10 mouse cellular contexts compared by ENCODE assay signal in the genomic region with DNA sequence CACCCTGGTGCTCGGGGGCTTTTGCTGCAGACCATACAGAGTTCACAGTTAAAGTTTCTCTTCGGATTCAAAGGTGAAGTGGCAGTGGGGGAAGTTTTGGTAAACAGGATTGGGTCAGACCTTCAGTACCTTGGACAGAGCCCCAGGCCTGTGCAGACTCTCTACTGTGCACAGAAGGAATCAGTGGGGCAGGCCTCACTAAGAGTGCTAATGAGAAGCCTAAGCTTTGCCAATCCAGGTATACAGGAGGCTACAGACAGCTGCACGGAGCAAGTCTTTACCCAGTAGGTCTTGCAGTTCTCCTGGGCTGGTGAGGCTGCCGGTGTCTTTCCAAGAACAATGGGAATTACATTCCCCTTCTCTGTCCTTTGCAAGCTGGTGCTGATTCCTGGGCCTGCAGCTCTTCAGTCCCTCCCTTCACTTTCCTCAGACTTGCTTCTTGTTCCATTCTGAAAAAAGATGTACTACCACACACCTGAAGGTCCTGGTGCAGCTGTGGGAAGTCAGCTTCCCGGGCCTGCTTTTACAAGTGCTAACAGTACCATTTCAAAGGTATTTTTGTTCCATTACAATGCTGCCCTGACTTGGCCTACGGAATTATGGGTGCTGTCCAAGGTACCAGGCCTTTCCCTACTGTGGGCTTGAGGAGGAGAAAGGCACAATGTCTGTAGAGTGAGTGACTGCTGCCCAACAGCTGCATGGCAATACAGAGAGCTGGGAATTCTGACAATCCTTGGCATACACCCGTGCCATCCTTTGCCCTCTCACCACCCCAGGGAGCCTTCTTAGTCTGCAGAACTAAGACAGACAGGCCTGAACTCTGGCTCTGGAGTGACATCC.
A peak's percentile ranks its signal among the peaks of the same experiment; 100 is the strongest.
DNase-seq lines count a peak whose midpoint lies in the region; ATAC-seq lines count a peak whose summit lies in the region.
"Had no signal": no experiment of that assay in that cellular context is flagged by ENCODE, and none has a peak within 500 bp of the region (broad histone marks: within the 10 kb centered on the region; RNA-seq: fewer than 3 reads in every experiment).

No protein-coding gene starts in this region.

- H3K4me1 ChIP-seq in lung, embryonic 16.5 days (replicated peaks; ENCODE audit: control insufficient read depth, insufficient read depth, low read length), result no peaks in the 10 kb centered on the region

- H3K4me3 ChIP-seq in lung, embryonic 16.5 days (ENCODE audit: low read length), result no peak overlapping the region

- H3K9ac ChIP-seq in lung, embryonic 16.5 days (ENCODE audit: low read length), result no peak overlapping the region

- no peaks in the 10 kb centered on the region for H3K9me3 ChIP-seq in lung, embryonic 16.5 days (ENCODE audit: control insufficient read depth, low read length)

- H3K27me3 ChIP-seq in lung, embryonic 16.5 days (ENCODE audit: control insufficient read depth, insufficient read depth, low read depth, low read length), result no peaks in the 10 kb centered on the region

- H3K36me3 ChIP-seq in lung, embryonic 16.5 days (ENCODE audit: control insufficient read depth, insufficient read depth, low read length), result no peaks in the 10 kb centered on the region

- WGBS in lung, embryonic 16.5 days, result 37% methylated on average over 7 of the region's 7 CpGs

- DNase-seq in adrenal gland, postnatal 10 days, result peak; percentile 58
- no peak for DNase-seq in adrenal gland, adult 2 months
- no peak for DNase-seq in lung, postnatal 36 days
- peak; percentile 14 for DNase-seq in c-Kit-positive CD71-positive TER-119-negative erythroid progenitor cells, embryonic 14.5 days (ENCODE audit: low read depth)
- DNase-seq in left cerebral cortex, postnatal 25 days (ENCODE audit: low spot score in 2 of 2), result no peak
- DNase-seq: right cerebral cortex, postnatal 4 days had no signal

- intact Hi-C loops in left cerebral cortex, postnatal 25 days (cut with DNase I), result no loop called here

- no peak overlapping the region for H3K27ac ChIP-seq in lung, embryonic 16.5 days (ENCODE audit: low read length)

- peak; percentile 51; the same call in 1 of the 2 replicates for ATAC-seq in lung, embryonic 16.5 days (ENCODE audit: low read depth)
- peak; percentile 46; the same call in 1 of the 2 replicates for ATAC-seq in megakaryocyte progenitor cell, adult 5-6 weeks (replicated peaks; ENCODE audit: poor library complexity)
- ATAC-seq in cerebellum, adult (ENCODE audit: insufficient number of reproducible peaks, low FRiP score, low TSS enrichment), result no peak
- ATAC-seq: hindbrain, embryonic 16.5 days had no signal

- H3K4me2 ChIP-seq in lung, embryonic 16.5 days (ENCODE audit: low read depth, low read length), result no peak overlapping the region

Comparison
In these comparisons a context has a peak if more than half of its experiments do, and no peak if none do; other contexts are left out.
1. DNase-seq: peak in adrenal gland, postnatal 10 days (single experiment) and c-Kit-positive CD71-positive TER-119-negative erythroid progenitor cells, embryonic 14.5 days (single experiment); none in adrenal gland, adult 2 months (single experiment), lung, postnatal 36 days (single experiment) and left cerebral cortex, postnatal 25 days (0 of 2).